20 mouse cellular contexts compared by ENCODE assay signal in genomic region chr16:33893796-33894195, GRCm38 (mm10).
"Had no signal": no experiment of that assay in that cellular context is flagged by ENCODE, and none has a peak within 500 bp of the region (broad histone marks: within the 10 kb centered on the region; RNA-seq: fewer than 3 reads in every experiment).

No protein-coding gene starts in this region.

- H3K9me3 ChIP-seq: liver, embryonic 13.5 days; midbrain, embryonic 12.5 days; midbrain, embryonic 15.5 days; neural tube, embryonic 12.5 days; neural tube, embryonic 15.5 days had no signal

- H3K36me3 ChIP-seq: liver, embryonic 13.5 days; midbrain, embryonic 12.5 days; midbrain, embryonic 15.5 days; neural tube, embryonic 12.5 days; neural tube, embryonic 15.5 days had no signal

- H3K9ac ChIP-seq: liver, embryonic 13.5 days; lung, embryonic 14.5 days; midbrain, embryonic 12.5 days; midbrain, embryonic 15.5 days; neural tube, embryonic 12.5 days; neural tube, embryonic 15.5 days had no signal

- H3K27me3 ChIP-seq: liver, embryonic 13.5 days; midbrain, embryonic 12.5 days; midbrain, embryonic 15.5 days; neural tube, embryonic 12.5 days; neural tube, embryonic 15.5 days had no signal

- H3K27ac ChIP-seq: left cerebral cortex, adult 2 months; macrophage; midbrain, embryonic 12.5 days; midbrain, embryonic 15.5 days; neural tube, embryonic 12.5 days; neural tube, embryonic 15.5 days; stomach, postnatal 0 days had no signal

- H3K4me3 ChIP-seq: left cerebral cortex, adult 2 months; liver, embryonic 13.5 days; midbrain, embryonic 12.5 days; midbrain, embryonic 15.5 days; neural tube, embryonic 12.5 days; neural tube, embryonic 15.5 days had no signal

- DNase-seq: kidney, adult 9 months; kidney, postnatal 14 days; kidney, postnatal 4 days; layer of hippocampus, postnatal 36 days; liver, embryonic 13.5 days; lung, embryonic 14.5 days; right cerebral cortex, adult 18-20 months; right cerebral cortex, postnatal 14 days; right cerebral cortex, postnatal 4 days; thymus, adult 2 months; thymus, postnatal 14 days; thymus, postnatal 4 days had no signal

- H3K4me2 ChIP-seq: liver, embryonic 13.5 days; lung, embryonic 14.5 days; midbrain, embryonic 12.5 days; midbrain, embryonic 15.5 days; neural tube, embryonic 12.5 days; neural tube, embryonic 15.5 days had no signal

- ATAC-seq: lung, postnatal 0 days; midbrain, embryonic 15.5 days had no signal
